8 mouse cellular contexts compared by ENCODE assay signal in genomic region chr15:67040229-67040628, GRCm38 (mm10).
DNase-seq lines count a peak whose midpoint lies in the region; ATAC-seq and TF ChIP-seq lines count a peak whose summit lies in the region.

No protein-coding gene starts in this region.

- peak overlapping the region; percentile 24; the same call in 1 of the 2 replicates for H3K27ac ChIP-seq in spleen, adult 2 months (ENCODE audit: insufficient read depth, low read length)
- no peak overlapping the region for H3K27ac ChIP-seq in liver, embryonic 13.5 days

- TF ChIP-seq CTCF in spleen, adult 2 months (IDR thresholded peaks at IDR 0.05; ENCODE audit: extremely low read depth, insufficient read depth, insufficient read length, insufficient replicate concordance) = no peak

- no peak for ATAC-seq in liver, embryonic 13.5 days (ENCODE audit: low read depth)
- ATAC-seq in cerebellum, adult (ENCODE audit: insufficient number of reproducible peaks, low FRiP score, low TSS enrichment) = no peak

- peak; percentile 26 for DNase-seq in embryo, embryonic 11 days
- no peak for DNase-seq in embryo, embryonic 10 days (ENCODE audit: low spot score)
- DNase-seq in spleen, adult 2 months (ENCODE audit: low read depth in 1 of 2, low spot score in 2 of 2) = no peak
- no peak for DNase-seq in spleen, postnatal 10 days (ENCODE audit: low spot score in 2 of 2)
- no peak for DNase-seq in liver, embryonic 13.5 days
- DNase-seq in thymus, postnatal 4 days = peak; percentile 39
- no peak for DNase-seq in adipocyte (ENCODE audit: low spot score)

- H3K4me3 ChIP-seq in spleen, adult 2 months (ENCODE audit: extremely low read depth, insufficient read depth, insufficient read length) = peak overlapping the region; percentile 27; the same call in 1 of the 2 replicates
- H3K4me3 ChIP-seq in liver, embryonic 13.5 days (replicated peaks) = no peak overlapping the region

- no peak for TF ChIP-seq POLR2A in spleen, adult 2 months (IDR thresholded peaks at IDR 0.05; ENCODE audit: low read depth, low read length)

- H3K36me3 ChIP-seq in spleen, adult 2 months (ENCODE audit: control insufficient read depth, insufficient read depth, low read length) = no peaks in the 10 kb centered on the region
- no peaks in the 10 kb centered on the region for H3K36me3 ChIP-seq in liver, embryonic 13.5 days

- no peak overlapping the region for H3K9ac ChIP-seq in liver, embryonic 13.5 days

- H3K4me1 ChIP-seq in spleen, adult 2 months (ENCODE audit: control insufficient read depth, insufficient read depth, insufficient read length) = peaks cover 30% of the 10 kb centered on the region; the same call in 1 of the 2 replicates
- peaks cover 24% of the 10 kb centered on the region for H3K4me1 ChIP-seq in liver, embryonic 13.5 days (replicated peaks)

- peak overlapping the region; percentile 67 for H3K4me2 ChIP-seq in liver, embryonic 13.5 days

- H3K9me3 ChIP-seq in liver, embryonic 13.5 days (replicated peaks) = no peaks in the 10 kb centered on the region

- 38% methylated on average over 12 of the region's 12 CpGs for WGBS in spleen, adult 2 months
- 30% methylated on average over 12 of the region's 12 CpGs for WGBS in liver, embryonic 13.5 days (ENCODE audit: insufficient replicate concordance)

- H3K27me3 ChIP-seq in spleen, adult 2 months (ENCODE audit: control insufficient read depth, insufficient read depth, low read length) = no peaks in the 10 kb centered on the region
- peaks cover 6% of the 10 kb centered on the region; the same call in 1 of the 2 replicates for H3K27me3 ChIP-seq in liver, embryonic 13.5 days

Comparison
In these comparisons a context has a peak if more than half of its experiments do, and no peak if none do; other contexts are left out.
1. DNase-seq: peak in embryo, embryonic 11 days (single experiment) and thymus, postnatal 4 days (single experiment); none in embryo, embryonic 10 days (single experiment), spleen, adult 2 months (0 of 2), spleen, postnatal 10 days (0 of 2), liver, embryonic 13.5 days (single experiment) and adipocyte (single experiment).